Mouse (Mus musculus): ENCODE results near the gene Vwa1.

GRCm38 (mm10) chr4:155788300-155788699, 13.8 kb upstream of the Vwa1 start:
- TF ChIP-seq CTCF (IDR thresholded peaks at IDR 0.05; ENCODE audit: extremely low read depth, insufficient read depth, insufficient read length, insufficient replicate concordance) (no peak), POLR2A (IDR thresholded peaks at IDR 0.05; ENCODE audit: low read depth, low read length) (no peak)

All from spleen, adult 2 months (tissue).